Mouse (Mus musculus): ENCODE data around the gene Clk2.

GRCm38 (mm10) chr3:89179056-89179455 is 14.5 kb downstream of the Clk2 start:
- TF ChIP-seq CTCF (IDR thresholded peaks at IDR 0.05) (no peak), POLR2A (IDR thresholded peaks at IDR 0.05; ENCODE audit: insufficient read depth, low read depth, low read length) (no peak), EP300 (IDR thresholded peaks at IDR 0.05; ENCODE audit: insufficient read depth, low read depth, low read length) (no peak)
